Mouse (Mus musculus): ENCODE measurements around the gene Lbh.

Gene Lbh

DNA sequence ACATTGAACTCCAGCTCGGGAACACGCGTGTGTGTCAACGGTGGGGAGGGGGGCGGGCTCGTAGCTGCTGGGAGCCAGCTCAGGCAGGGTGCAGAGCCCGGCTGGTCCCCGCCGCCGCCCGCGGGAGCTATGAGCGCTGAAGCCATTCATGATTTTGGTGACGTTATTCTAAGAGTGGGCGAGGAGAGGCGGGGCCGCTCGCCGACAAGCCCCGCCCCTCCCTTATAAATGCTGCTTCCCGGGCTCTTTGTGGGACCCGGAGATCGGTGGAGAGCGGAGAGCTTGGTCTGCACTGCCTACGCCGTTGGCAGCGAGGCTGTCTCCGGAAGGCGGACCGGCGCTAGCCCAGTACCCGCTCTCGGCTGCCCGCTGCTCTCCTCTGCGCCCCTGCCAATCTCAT lies at the start of gene Lbh:
TSS of gene Lbh (plus strand) at position 253 of the 400 bp plus-strand sequence.
- peak; percentile 74 for DNase-seq (ENCODE audit: low spot score)

GRCm38 (mm10) chr17:72878979-72879378 lies 39.1 kb upstream of the Lbh start:
- no peak for DNase-seq (ENCODE audit: low spot score)

GRCm38 (mm10) chr17:72880156-72880555 lies 37.9 kb upstream of the Lbh start:
- DNase-seq (ENCODE audit: low spot score): no peak

DNA sequence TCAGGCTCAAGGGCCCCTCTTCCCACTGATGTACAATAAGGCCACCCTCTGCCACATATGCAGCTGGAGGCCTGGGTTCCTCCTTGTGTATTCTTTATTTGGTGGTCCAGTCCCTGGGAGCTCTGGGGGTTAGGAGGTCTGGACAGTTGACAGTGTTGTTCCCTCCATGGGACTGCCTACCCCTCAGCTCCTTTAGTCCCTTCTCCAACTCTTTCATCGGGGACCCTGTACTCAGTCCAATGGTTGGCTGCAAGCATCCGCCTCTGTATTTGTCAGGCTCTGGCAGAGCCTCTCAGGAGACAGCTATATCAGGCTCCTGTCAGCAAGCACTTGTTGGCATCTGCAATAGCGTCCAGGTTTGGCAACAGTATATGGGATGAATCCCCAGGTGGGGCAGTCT lies 37.1 kb upstream of the Lbh start:
- no peak for DNase-seq (ENCODE audit: low spot score)

GRCm38 (mm10) chr17:72881804-72882203 lies 36.3 kb upstream of the Lbh start:
- DNase-seq (ENCODE audit: low spot score): no peak

- DNase-seq (ENCODE audit: low spot score): no peak
Observed at GRCm38 (mm10) chr17:72889556-72890397, 28.3 kb upstream of the Lbh start.

- DNase-seq (ENCODE audit: low spot score): no peak
Observed at GRCm38 (mm10) chr17:72890398-72890898, 27.7 kb upstream of the Lbh start.

GRCm38 (mm10) chr17:72891556-72891955 lies 26.5 kb upstream of the Lbh start:
- DNase-seq (ENCODE audit: low spot score): no peak

DNA sequence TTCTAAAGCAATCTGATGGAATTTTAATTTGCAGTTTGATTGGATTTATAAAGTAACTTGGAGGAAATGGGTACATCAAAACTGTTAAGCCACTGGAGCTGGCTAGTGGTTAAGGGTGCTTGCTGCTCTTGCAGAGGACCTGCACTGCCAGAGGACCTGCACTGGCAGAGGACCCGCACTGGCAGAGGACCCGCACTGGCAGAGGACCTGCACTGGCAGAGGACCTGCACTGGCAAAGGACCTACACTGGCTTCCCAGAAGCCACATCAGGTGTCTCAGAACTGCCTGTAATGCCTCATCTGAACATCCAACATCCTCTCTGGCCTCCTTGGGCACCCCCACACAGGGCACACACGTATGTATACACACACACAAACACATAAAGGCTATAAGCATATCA lies 22.6 kb upstream of the Lbh start:
- DNase-seq (ENCODE audit: low spot score): no peak

DNA sequence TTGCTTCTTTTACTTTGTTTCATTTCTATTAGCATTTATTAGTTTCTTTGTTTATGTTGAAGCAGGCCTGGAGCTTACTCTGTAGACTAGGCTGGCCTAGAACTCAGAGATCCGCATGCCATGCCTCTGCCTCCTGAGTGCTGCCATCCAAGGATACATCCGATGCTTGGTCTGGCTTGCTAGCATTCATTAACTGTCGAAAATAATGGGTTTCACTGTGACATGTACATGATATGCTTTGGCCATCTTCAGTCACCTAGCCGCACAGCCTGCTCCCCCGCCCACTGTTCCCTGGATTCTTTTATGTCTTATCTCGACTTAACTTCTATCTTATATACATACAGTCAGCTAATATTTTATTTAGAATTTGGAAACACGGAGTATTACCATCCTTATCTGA lies 21.0 kb upstream of the Lbh start:
- no peak for DNase-seq (ENCODE audit: low spot score)

DNA sequence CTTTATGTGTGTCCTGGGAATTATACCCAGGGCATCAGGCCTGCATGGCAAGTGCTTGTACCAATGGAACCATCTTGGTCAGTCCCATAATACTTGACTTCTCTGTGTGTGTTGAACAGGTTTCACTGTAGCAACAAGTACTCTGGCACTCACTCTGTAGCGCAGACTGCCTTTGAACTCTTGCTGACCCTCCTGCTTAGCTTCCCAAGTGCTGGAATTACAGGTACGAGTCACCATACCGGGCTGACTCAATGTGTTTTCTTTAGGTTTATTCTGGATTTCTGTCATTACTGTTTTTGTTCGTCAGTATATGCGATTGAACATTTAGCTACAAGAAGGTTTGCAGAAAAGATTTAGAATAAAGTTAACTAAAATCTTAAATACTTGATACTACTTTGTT lies 20.1 kb upstream of the Lbh start:
- no peak for DNase-seq (ENCODE audit: low spot score)

DNA sequence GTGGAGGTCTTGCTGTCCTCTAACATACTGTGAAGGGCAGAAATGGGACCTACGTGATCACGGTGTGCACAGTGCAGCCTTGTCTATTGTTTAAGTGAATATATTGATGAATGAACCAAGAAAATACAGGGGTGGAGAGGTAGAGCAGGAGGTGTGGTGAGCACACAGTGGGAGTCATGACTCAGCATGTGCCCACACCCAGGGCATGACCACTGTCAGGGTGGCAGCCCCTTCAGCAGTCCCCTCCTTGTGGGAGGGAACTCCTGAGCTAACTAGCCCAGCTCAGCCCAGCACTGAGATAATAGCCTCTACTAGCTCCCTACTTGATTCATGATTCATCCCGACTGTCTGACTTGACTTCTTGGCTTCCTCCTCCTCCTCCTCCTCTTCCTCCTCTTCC lies 19.3 kb upstream of the Lbh start:
- no peak for DNase-seq (ENCODE audit: low spot score)

GRCm38 (mm10) chr17:72901021-72901420 lies 17.1 kb upstream of the Lbh start:
- DNase-seq (ENCODE audit: low spot score): no peak

GRCm38 (mm10) chr17:72901705-72902104 lies 16.4 kb upstream of the Lbh start:
- no peak for DNase-seq (ENCODE audit: low spot score)

GRCm38 (mm10) chr17:72903321-72903720 lies 14.8 kb upstream of the Lbh start:
- no peak for DNase-seq (ENCODE audit: low spot score)

- no peak for DNase-seq (ENCODE audit: low spot score)
Observed at GRCm38 (mm10) chr17:72903921-72904421, 14.1 kb upstream of the Lbh start.

GRCm38 (mm10) chr17:72904873-72905272 lies 13.2 kb upstream of the Lbh start:
- DNase-seq (ENCODE audit: low spot score): no peak

- DNase-seq (ENCODE audit: low spot score): no peak
Observed at GRCm38 (mm10) chr17:72906231-72906896, 11.7 kb upstream of the Lbh start.

DNA sequence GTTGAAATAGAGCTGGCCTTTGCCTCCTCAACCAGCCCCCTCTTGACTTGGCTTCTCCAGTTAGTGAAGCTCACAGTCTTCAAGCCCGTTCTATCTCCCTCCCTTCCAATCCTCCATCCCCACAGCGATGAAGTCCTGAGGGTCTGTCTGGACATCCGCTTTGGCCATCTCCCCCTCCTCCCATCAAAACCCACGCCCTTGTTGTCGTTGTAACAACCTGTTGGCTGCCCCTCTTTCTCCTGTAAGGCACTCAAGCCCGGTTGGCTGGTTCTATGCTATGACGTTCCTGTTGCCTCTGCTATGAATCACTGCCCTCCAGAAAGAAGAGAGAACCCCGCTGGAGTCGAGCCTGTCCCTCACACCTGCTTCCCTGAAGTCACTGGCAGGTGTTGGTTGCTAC lies 10.9 kb upstream of the Lbh start:
- DNase-seq (ENCODE audit: low spot score): no peak

DNA sequence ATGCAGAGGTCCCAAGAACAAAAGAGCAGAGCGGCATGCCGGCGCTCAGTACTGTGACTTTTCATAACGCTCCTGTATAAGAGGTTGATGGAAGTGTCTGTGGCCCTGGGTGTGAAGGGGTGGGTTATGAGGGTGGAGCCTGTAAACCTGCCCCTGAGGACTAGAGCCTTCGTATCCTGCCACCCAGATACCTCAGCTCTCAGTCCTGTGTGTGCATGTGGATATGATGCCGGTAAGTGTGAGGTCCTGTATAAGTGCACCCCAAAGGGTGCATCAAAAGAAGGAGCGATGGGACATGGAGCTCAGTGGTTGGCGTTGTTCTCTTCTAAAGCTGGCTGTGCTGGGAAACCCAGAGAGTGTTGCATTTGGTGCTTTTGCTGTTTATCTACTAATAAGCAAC lies 10.3 kb upstream of the Lbh start:
- no peak for DNase-seq (ENCODE audit: low spot score)

- no peak for DNase-seq (ENCODE audit: low spot score)
Observed at GRCm38 (mm10) chr17:72908561-72908960, 9.5 kb upstream of the Lbh start.

DNA sequence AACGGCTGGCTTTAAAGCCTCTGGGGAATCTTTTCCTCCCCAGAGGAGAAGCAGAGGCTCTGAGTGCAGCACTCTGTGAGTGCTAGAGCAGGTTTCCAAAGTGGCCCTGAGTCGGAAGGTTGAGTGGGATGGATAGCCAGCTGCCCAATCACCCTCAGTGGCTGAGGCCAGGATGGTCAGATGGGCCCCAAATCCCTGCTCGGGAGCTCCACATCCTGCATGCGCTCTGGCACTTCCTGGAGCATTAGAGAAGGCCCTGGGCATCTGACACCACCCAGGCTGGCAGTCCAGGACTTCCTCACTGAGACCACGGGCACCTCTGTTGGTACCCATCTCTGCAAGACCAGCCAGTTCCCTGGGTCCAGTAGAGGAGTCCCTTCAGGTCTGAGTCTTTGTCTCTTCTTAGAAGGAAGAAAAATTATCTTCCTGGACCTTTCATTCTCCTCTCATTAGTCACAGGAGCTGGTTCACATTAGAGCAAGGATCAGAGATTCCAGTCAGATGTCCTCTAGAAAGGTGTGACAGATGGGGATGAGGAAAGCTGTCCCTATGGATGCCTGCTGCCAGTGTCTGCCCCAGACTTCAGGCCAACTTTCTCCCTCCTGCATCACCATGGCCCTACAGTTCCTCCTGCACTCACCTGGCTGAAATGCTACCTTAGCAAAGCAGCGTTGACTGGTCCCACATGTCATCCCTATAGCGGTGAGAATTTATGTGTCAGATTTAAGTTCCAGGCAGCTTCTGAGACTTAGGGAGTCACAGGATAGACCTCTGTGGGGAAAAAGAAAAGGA lies 8.8 kb upstream of the Lbh start:
- DNase-seq (ENCODE audit: low spot score): no peak

Data from urinary bladder, postnatal 10 days (tissue).